Mouse (Mus musculus) bone marrow macrophage, adult 2 months (primary cell): Measurements from ENCODE around the gene Hist1h3e.

Source experiments
- CTCF ChIP-seq: IDR thresholded peaks from 2 replicates; pipeline ENCODE4 v1.5.1; 2012; ENCODE audit warnings: low read depth, mild to moderate bottlenecking, low read length, moderate library complexity
- POLR2A ChIP-seq: IDR thresholded peaks from 2 replicates; pipeline ENCODE4 v1.6.1; 2012; ENCODE audit warnings: mild to moderate bottlenecking, low read depth, low read length, borderline replicate concordance

DNA sequence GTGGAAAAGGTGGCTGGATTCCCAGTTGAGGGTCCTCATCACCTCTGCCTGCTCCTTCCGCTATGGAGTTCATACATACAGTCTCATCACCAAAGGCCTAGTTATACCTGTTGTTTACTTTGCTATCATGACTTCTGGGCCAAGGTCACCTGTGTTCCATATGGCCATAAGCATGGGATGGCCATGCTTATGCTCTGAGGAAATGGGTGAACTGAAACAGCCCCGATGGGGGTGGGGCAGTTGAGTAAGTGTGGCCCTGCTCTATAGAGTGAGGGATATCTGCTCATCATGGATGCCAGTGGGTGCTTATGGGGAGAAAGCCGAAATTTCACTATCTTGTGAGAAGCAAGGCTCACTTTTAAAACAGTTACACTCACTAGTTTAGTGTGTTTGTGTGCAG, 42.9 kb upstream of the Hist1h3e start:
- TF ChIP-seq POLR2A (no peak), CTCF (no peak)
